Mouse (Mus musculus) gastrocnemius, postnatal 25 days (tissue): Measurements from ENCODE around the gene Slc32a1. TPM values are rescaled to one million over a fixed set of nuclear protein-coding genes. Genes with fewer than 3 reads are reported as not detected.

Source experiments
- microRNA-seq, 2 experiments: library from miRNA; unstranded; fragments of <30 nt; microRNA quantifications; one replicate each; pipeline ENCODE4 v1.2.0; 2021; ENCODE audit warnings: borderline replicate concordance in 2 of 2
- total RNA-seq, 2 experiments: library from RNA; stranded (reverse); gene quantifications; 1 replicate in 1 of 2; 2 replicates in 1 of 2; pipeline ENCODE4 v1.2.3; 2021

Slc32a1 gene
- total RNA-seq, 2 experiments from 2014 or later, result not detected

Small RNA genes within 50 kb of the gene (microRNA-seq; reads per million reads assigned to microRNA genes)
- gene Mir3474, result 0 to 0.79 reads per million in 2 experiments

Other genes starting within 250 kb of the Slc32a1 start
- under 1 TPM in 1 of 2 experiments, not detected in 1; 0.11 TPM for gene Snhg11, start 235.1 kb upstream of the Slc32a1 start, total RNA-seq
- 10 to 100 TPM; 21.6 to 25.2 TPM for gene Ralgapb, start 200.9 kb upstream of the Slc32a1 start, total RNA-seq
- 1 to 10 TPM; 1.6 to 7.0 TPM for gene Adig, start 108.2 kb upstream of the Slc32a1 start, total RNA-seq
- not detected for gene Arhgap40, start 98.0 kb upstream of the Slc32a1 start, total RNA-seq
- 1 to 10 TPM; 2.5 to 3.2 TPM for gene Actr5, start 14.1 kb downstream of the Slc32a1 start, total RNA-seq
- gene Ppp1r16b, start 54.6 kb downstream of the Slc32a1 start, total RNA-seq, result 1 to 10 TPM; 4.8 to 5.2 TPM
- gene Fam83d, start 157.3 kb downstream of the Slc32a1 start, total RNA-seq, result 1 to 10 TPM; 1.2 to 2.3 TPM
- gene Dhx35, start 184.0 kb downstream of the Slc32a1 start, total RNA-seq, result 1 to 10 TPM; 7.9 to 8.0 TPM